Mouse (Mus musculus) stomach, postnatal 0 days (tissue): Measurements from ENCODE around the gene Krr1. TPM values are rescaled to one million over a fixed set of nuclear protein-coding genes. Genes with fewer than 3 reads are reported as not detected.

Source experiments
- ATAC-seq: fragments of 200-750 bp; cut with Nextera tagmentation; 2 replicates; pipeline ENCODE4 v1.8.0; 2017; ENCODE audit not compliant: low FRiP score, low TSS enrichment
- DNase-seq: peaks from one replicate; pipeline ENCODE4 v3.0.0-alpha.2; 2016; ENCODE audit warnings: low spot score
- H3K27ac ChIP-seq: fragments of 300-500 bp; sonication (generic); replicated peaks from 2 replicates; pipeline ENCODE4 v1.5.1; 2014; ENCODE audit warnings: mild to moderate bottlenecking, control low read depth
- H3K27me3 ChIP-seq: fragments of 300-500 bp; sonication (generic); 2 replicates; pipeline ENCODE4 v1.6.1; 2014; ENCODE audit warnings: low read length; ENCODE audit not compliant: control insufficient read depth, insufficient read depth
- H3K36me3 ChIP-seq: fragments of 300-500 bp; sonication (generic); 2 replicates; pipeline ENCODE4 v1.6.1; 2014; ENCODE audit warnings: low read length, mixed read lengths; ENCODE audit not compliant: control insufficient read depth, insufficient read depth
- H3K4me1 ChIP-seq: fragments of 300-500 bp; sonication (generic); replicated peaks from 2 replicates; pipeline ENCODE4 v1.6.1; 2014; ENCODE audit warnings: antibody characterized with exemption; ENCODE audit not compliant: control insufficient read depth, insufficient read depth
- H3K4me2 ChIP-seq: fragments of 300-500 bp; sonication (generic); replicated peaks from 2 replicates; pipeline ENCODE4 v1.6.1; 2014; ENCODE audit warnings: low read depth, mild to moderate bottlenecking, control low read depth, moderate library complexity
- H3K4me3 ChIP-seq: fragments of 300-500 bp; sonication (generic); 2 replicates; pipeline ENCODE4 v1.5.1; 2014; ENCODE audit warnings: low read depth, low read length, control low read depth
- H3K9ac ChIP-seq: fragments of 300-500 bp; sonication (generic); 2 replicates; pipeline ENCODE4 v1.6.1; 2014; ENCODE audit warnings: mild to moderate bottlenecking, low read length, control low read depth, mixed read lengths
- H3K9me3 ChIP-seq: fragments of 300-500 bp; sonication (generic); 2 replicates; pipeline ENCODE4 v1.6.1; 2016; ENCODE audit warnings: low read length; ENCODE audit not compliant: control insufficient read depth
- CTCF ChIP-seq: IDR thresholded peaks from 2 replicates; pipeline ENCODE4 v1.5.1; 2016; ENCODE audit warnings: antibody characterized with exemption, low read depth, mild to moderate bottlenecking, moderate library complexity
- EP300 ChIP-seq: optimal IDR thresholded peaks from 2 replicates; pipeline ENCODE3; 2016; ENCODE audit warnings: antibody characterized with exemption
- WGBS: fragments of 180-500 bp; shearing (Covaris S2); extraction: QIAGEN DNeasy Blood & Tissue Kit; methylation state at CpG from one replicate; pipeline ENCODE4 v1.1.7; 2014; 5-methylcytosine and 5-hydroxymethylcytosine counted together
- polyA plus RNA-seq: library from polyadenylated mRNA; unstranded; fragments of >200 nt; fragmentation: Nextera tagmentation; extraction: Ambion mirVana; gene quantifications from 2 replicates; pipeline ENCODE4 v1.2.1, GENCODE M21; 2015

Krr1 gene
- polyA plus RNA-seq, 1 experiment from 2014 or later: 17.6 TPM

GRCm38 (mm10) chr10:111986453-111986852 lies 14.0 kb downstream of the Krr1 start:
- DNase-seq: no peak
- no peaks in the 10 kb centered on the region for H3K9me3 ChIP-seq
- H3K9ac ChIP-seq: no peak overlapping the region
- no peaks in the 10 kb centered on the region for H3K27me3 ChIP-seq
- H3K27ac ChIP-seq: no peak overlapping the region
- 93% methylated on average over 6 of the region's 6 CpGs for WGBS
- no peak overlapping the region for H3K4me3 ChIP-seq
- no peaks in the 10 kb centered on the region for H3K4me1 ChIP-seq
- H3K4me2 ChIP-seq: no peak overlapping the region
- ATAC-seq: no peak
- peaks cover 17% of the 10 kb centered on the region for H3K36me3 ChIP-seq
- TF ChIP-seq CTCF (no peak), EP300 (no peak)

- ATAC-seq (no peak), DNase-seq (no peak)
- H3K36me3 ChIP-seq: no peaks in the 10 kb centered on the region
- H3K27ac ChIP-seq: no peak overlapping the region
- H3K4me3 ChIP-seq: no peak overlapping the region
- 75% methylated on average over 11 of the region's 11 CpGs for WGBS
- no peaks in the 10 kb centered on the region for H3K27me3 ChIP-seq
- H3K9me3 ChIP-seq: no peaks in the 10 kb centered on the region
- TF ChIP-seq CTCF (no peak), EP300 (no peak)
- H3K9ac ChIP-seq: no peak overlapping the region
- H3K4me1 ChIP-seq: no peaks in the 10 kb centered on the region
- H3K4me2 ChIP-seq: peak overlapping the region; percentile 27; the same call in 1 of the 2 replicates
Measured at GRCm38 (mm10) chr10:111995803-111996548, 23.5 kb downstream of the Krr1 start.

GRCm38 (mm10) chr10:111996549-111996904 lies 24.1 kb downstream of the Krr1 start:
- Histone ChIP-seq H3K27me3 (no peaks in the 10 kb centered on the region), H3K4me2 (peak overlapping the region; percentile 27; the same call in 1 of the 2 replicates), H3K9ac (no peak overlapping the region), H3K27ac (peak overlapping the region; percentile 18; the same call in 1 of the 2 replicates), H3K36me3 (no peaks in the 10 kb centered on the region), H3K4me3 (peak overlapping the region; percentile 15; the same call in 1 of the 2 replicates), H3K9me3 (no peaks in the 10 kb centered on the region), H3K4me1 (no peaks in the 10 kb centered on the region)
- no peak for TF ChIP-seq EP300
- TF ChIP-seq CTCF: no peak
- peak; percentile 22 for DNase-seq
- ATAC-seq: peak; percentile 67; the same call in 1 of the 2 replicates
- 48% methylated on average over 7 of the region's 7 CpGs for WGBS

- Histone ChIP-seq H3K9me3 (no peaks in the 10 kb centered on the region), H3K4me1 (no peaks in the 10 kb centered on the region), H3K4me3 (peak overlapping the region; percentile 15; the same call in 1 of the 2 replicates), H3K36me3 (no peaks in the 10 kb centered on the region), H3K27me3 (no peaks in the 10 kb centered on the region), H3K4me2 (peak overlapping the region; percentile 27; the same call in 1 of the 2 replicates), H3K27ac (peak overlapping the region; percentile 18; the same call in 1 of the 2 replicates), H3K9ac (no peak overlapping the region)
- no peak for DNase-seq
- peak; percentile 49; the same call in 1 of the 2 replicates for ATAC-seq
- no peak for TF ChIP-seq CTCF
- 50% methylated on average over 8 of the region's 8 CpGs for WGBS
Measured at GRCm38 (mm10) chr10:111996911-111997347, 24.5 kb downstream of the Krr1 start.

GRCm38 (mm10) chr10:111997671-111998070 lies 25.2 kb downstream of the Krr1 start:
- Histone ChIP-seq H3K4me2 (no peak overlapping the region), H3K9me3 (no peaks in the 10 kb centered on the region), H3K9ac (no peak overlapping the region), H3K27ac (no peak overlapping the region), H3K4me3 (no peak overlapping the region), H3K27me3 (no peaks in the 10 kb centered on the region), H3K36me3 (no peaks in the 10 kb centered on the region), H3K4me1 (no peaks in the 10 kb centered on the region)
- no peak for TF ChIP-seq EP300
- no peak for TF ChIP-seq CTCF
- DNase-seq: no peak
- ATAC-seq: no peak

GRCm38 (mm10) chr10:111999765-112000164 lies 27.3 kb downstream of the Krr1 start:
- Histone ChIP-seq H3K9ac (no peak overlapping the region), H3K36me3 (no peaks in the 10 kb centered on the region), H3K4me3 (no peak overlapping the region), H3K27me3 (no peaks in the 10 kb centered on the region), H3K4me1 (no peaks in the 10 kb centered on the region), H3K4me2 (no peak overlapping the region), H3K9me3 (no peaks in the 10 kb centered on the region), H3K27ac (no peak overlapping the region)
- TF ChIP-seq EP300: no peak
- TF ChIP-seq CTCF: no peak
- 34% methylated on average over 3 of the region's 3 CpGs for WGBS
- DNase-seq: no peak
- ATAC-seq: no peak
